Mouse (Mus musculus): ENCODE measurements around the gene Tbc1d1. TPM values are rescaled to one million over a fixed set of nuclear protein-coding genes. Genes with fewer than 3 reads are reported as not detected.

The Tbc1d1 gene
- total and polyA plus RNA-seq, 3 experiments = 26.0 to 38.6 (median 31.9) TPM

DNA sequence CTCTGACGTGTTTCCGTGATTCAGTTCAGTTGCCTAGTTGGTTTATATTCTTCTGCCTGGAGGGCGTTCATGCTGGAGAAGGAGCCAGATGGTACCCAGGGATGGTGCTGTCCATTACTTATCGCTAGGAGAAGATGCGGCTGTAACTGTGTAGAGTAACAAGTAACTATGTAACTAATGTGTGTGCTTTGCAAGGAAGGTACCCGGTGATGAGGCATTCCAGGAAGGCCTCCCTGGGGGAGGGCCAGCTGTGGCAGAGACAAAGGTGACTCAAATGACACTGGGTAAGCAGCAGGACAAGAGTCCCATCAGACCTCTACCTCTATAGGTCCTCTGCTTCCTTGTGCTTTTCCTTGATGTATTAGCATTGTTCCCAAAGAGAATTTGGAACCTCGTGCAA is 29.2 kb downstream of the Tbc1d1 start:
- no peak for TF ChIP-seq CTCF (conservative IDR thresholded peaks at IDR 0.05 in 1 of 2, IDR thresholded peaks at IDR 0.05 in 1 of 2; ENCODE audit: low read depth in 2 of 2, low read length in 2 of 2)
- no peak for TF ChIP-seq EP300 (IDR thresholded peaks at IDR 0.05; ENCODE audit: low read length)
- TF ChIP-seq MAFK (IDR thresholded peaks at IDR 0.05; ENCODE audit: insufficient replicate concordance, low read length) = no peak
- no peak for TF ChIP-seq KAT2A (IDR thresholded peaks at IDR 0.05; ENCODE audit: insufficient replicate concordance, low read length)
- TF ChIP-seq PAX5 (IDR thresholded peaks at IDR 0.05; ENCODE audit: low read length) = no peak
- no peak for TF ChIP-seq RCOR1 (conservative IDR thresholded peaks at IDR 0.05; ENCODE audit: low read depth, low read length)
- TF ChIP-seq ZC3H11A (IDR thresholded peaks at IDR 0.05; ENCODE audit: low read depth, low read length) = no peak
- no peak for TF ChIP-seq USF2 (conservative IDR thresholded peaks at IDR 0.05; ENCODE audit: low read depth, low read length)
- TF ChIP-seq USF1 (IDR thresholded peaks at IDR 0.05; ENCODE audit: low read depth, low read length) = no peak
- no peaks in the 10 kb centered on the region; the same call in 1 of the 2 replicates for H3K79me2 ChIP-seq (replicated peaks; ENCODE audit: control insufficient read depth, extremely low read depth, insufficient read depth, poor library complexity, severe bottlenecking)

GRCm38 (mm10) chr5:64186566-64186965 is 30.5 kb downstream of the Tbc1d1 start:
- DNase-seq (ENCODE audit: extremely low read depth) = no peak
- Histone ChIP-seq H3K27me3 (replicated peaks) (no peaks in the 10 kb centered on the region), H3K9me3 (replicated peaks; ENCODE audit: low read length) (peaks cover 8% of the 10 kb centered on the region), H3K79me2 (replicated peaks; ENCODE audit: control insufficient read depth, extremely low read depth, insufficient read depth, poor library complexity, severe bottlenecking) (no peaks in the 10 kb centered on the region; the same call in 1 of the 2 replicates), H3K27ac (ENCODE audit: insufficient read depth, low read depth) (no peak overlapping the region), H3K36me3 (replicated peaks in 1 of 2; ENCODE audit: control insufficient read depth in 1 of 2, insufficient read depth in 1 of 2, low read length in 1 of 2) (peaks cover 20 to 57% of the 10 kb centered on the region in 2 experiments), H3K9ac (ENCODE audit: insufficient read depth, low read depth) (no peak overlapping the region), H3K4me2 (ENCODE audit: insufficient read depth, low read depth, poor library complexity, severe bottlenecking) (no peak overlapping the region), H3K4me1 (ENCODE audit: control insufficient read depth in 1 of 2, insufficient read depth in 2 of 2) (peaks cover 2 to 16% of the 10 kb centered on the region in 2 experiments; a peak in 2 of 4 replicates), H3K4me3 (replicated peaks in 1 of 3; ENCODE audit: low read depth in 2 of 3, low read length in 2 of 3, poor library complexity in 1 of 3) (no peak overlapping the region)
- TF ChIP-seq CHD2 (IDR thresholded peaks at IDR 0.05; ENCODE audit: low read length) (no peak), ZC3H11A (IDR thresholded peaks at IDR 0.05; ENCODE audit: low read depth, low read length) (no peak), MEF2A (IDR thresholded peaks at IDR 0.05; ENCODE audit: borderline replicate concordance, low read depth, low read length) (no peak), RCOR1 (conservative IDR thresholded peaks at IDR 0.05; ENCODE audit: low read depth, low read length) (no peak), BHLHE40 (IDR thresholded peaks at IDR 0.05; ENCODE audit: low read depth, low read length) (no peak), NELFE (IDR thresholded peaks at IDR 0.05; ENCODE audit: low read depth, low read length) (no peak), USF1 (IDR thresholded peaks at IDR 0.05; ENCODE audit: low read depth, low read length) (no peak), ELF1 (IDR thresholded peaks at IDR 0.05; ENCODE audit: low read depth, low read length) (no peak)
- in situ Hi-C loops (cut with MboI; ENCODE audit: low pct_ligation_motif_present, low pct_unique_long_range_greater_than_20kb, low sequenced_read_pairs) (no loop called here), dilution Hi-C loops (cut with MboI; ENCODE audit: extremely low pct_ligation_motif_present, extremely low pct_unique_long_range_greater_than_20kb, low sequenced_read_pairs) (no loop called here)

More for the DNA sequence above, 29.2 kb downstream of the Tbc1d1 start:
- Histone ChIP-seq H3K4me2 (ENCODE audit: insufficient read depth, low read depth, poor library complexity, severe bottlenecking) (no peak overlapping the region), H3K4me1 (ENCODE audit: control insufficient read depth in 1 of 2, insufficient read depth in 2 of 2) (peaks cover 2 to 29% of the 10 kb centered on the region in 2 experiments; a peak in 2 of 4 replicates), H3K9ac (ENCODE audit: insufficient read depth, low read depth) (no peak overlapping the region), H3K4me3 (replicated peaks in 1 of 3; ENCODE audit: low read depth in 2 of 3, low read length in 2 of 3, poor library complexity in 1 of 3) (no peak overlapping the region), H3K36me3 (replicated peaks in 1 of 2; ENCODE audit: control insufficient read depth in 1 of 2, insufficient read depth in 1 of 2, low read length in 1 of 2) (peaks cover 14 to 57% of the 10 kb centered on the region in 2 experiments), H3K27me3 (replicated peaks) (no peaks in the 10 kb centered on the region), H3K27ac (ENCODE audit: insufficient read depth, low read depth) (no peak overlapping the region), H3K9me3 (replicated peaks; ENCODE audit: low read length) (peaks cover 2% of the 10 kb centered on the region)
- no peak for DNase-seq (ENCODE audit: extremely low read depth)
- in situ Hi-C loops (cut with MboI; ENCODE audit: low pct_ligation_motif_present, low pct_unique_long_range_greater_than_20kb, low sequenced_read_pairs) (no loop called here), dilution Hi-C loops (cut with MboI; ENCODE audit: extremely low pct_ligation_motif_present, extremely low pct_unique_long_range_greater_than_20kb, low sequenced_read_pairs) (no loop called here)
